Mouse (Mus musculus) heart, embryonic 11.5 days (tissue): ENCODE data around the gene Aifm2. TPM values are rescaled to one million over a fixed set of nuclear protein-coding genes. Genes with fewer than 3 reads are reported as not detected.

ENCODE experiments used
- ATAC-seq: fragments of 200-750 bp; cut with Nextera tagmentation; replicated peaks from 2 replicates; pipeline ENCODE4 v1.8.0; 2017; ENCODE audit warnings: moderate library complexity; ENCODE audit not compliant: insufficient number of reproducible peaks, low FRiP score, low TSS enrichment
- H3K27ac ChIP-seq: fragments of 300-500 bp; sonication (generic); 2 replicates; pipeline ENCODE4 v1.5.1; 2014; ENCODE audit warnings: mild to moderate bottlenecking, low read depth, low read length
- H3K27me3 ChIP-seq: fragments of 300-500 bp; sonication (generic); 2 replicates; pipeline ENCODE4 v1.6.1; 2014; ENCODE audit warnings: mild to moderate bottlenecking, low read length, mixed read lengths; ENCODE audit not compliant: control insufficient read depth, insufficient read depth
- H3K36me3 ChIP-seq: fragments of 300-500 bp; sonication (generic); 2 replicates; pipeline ENCODE4 v1.6.1; 2014; ENCODE audit warnings: mild to moderate bottlenecking, low read length, moderate library complexity, mixed read lengths; ENCODE audit not compliant: control insufficient read depth, insufficient read depth
- H3K4me1 ChIP-seq: fragments of 300-500 bp; sonication (generic); 2 replicates; pipeline ENCODE4 v1.6.1; 2014; ENCODE audit warnings: low read length; ENCODE audit not compliant: control insufficient read depth, insufficient read depth
- H3K4me2 ChIP-seq: fragments of 300-500 bp; sonication (generic); 2 replicates; pipeline ENCODE4 v1.6.1; 2014; ENCODE audit warnings: mild to moderate bottlenecking, moderate library complexity
- H3K4me3 ChIP-seq: fragments of 300-500 bp; sonication (generic); 2 replicates; pipeline ENCODE4 v1.5.1; 2014; ENCODE audit warnings: low read depth, low read length
- H3K9ac ChIP-seq: fragments of 300-500 bp; sonication (generic); 2 replicates; pipeline ENCODE4 v1.6.1; 2014; ENCODE audit warnings: mild to moderate bottlenecking, low read depth, low read length, moderate library complexity
- H3K9me3 ChIP-seq: fragments of 300-500 bp; sonication (generic); replicated peaks from 2 replicates; pipeline ENCODE4 v1.6.1; 2016; ENCODE audit warnings: low read length; ENCODE audit not compliant: control insufficient read depth
- WGBS: fragments of 180-500 bp; shearing (Covaris S2); extraction: QIAGEN DNeasy Blood & Tissue Kit; methylation state at CpG from one replicate; pipeline ENCODE4 v1.1.7; 2014; ENCODE audit not compliant: insufficient replicate concordance; 5-methylcytosine and 5-hydroxymethylcytosine counted together
- polyA plus RNA-seq: library from polyadenylated mRNA; unstranded; fragments of >200 nt; fragmentation: Nextera tagmentation; extraction: Ambion mirVana; gene quantifications from 2 replicates; pipeline ENCODE4 v1.2.1, GENCODE M21; 2014

Gene Aifm2
- polyA plus RNA-seq, 1 experiment from 2014 or later, result 15.6 TPM

DNA sequence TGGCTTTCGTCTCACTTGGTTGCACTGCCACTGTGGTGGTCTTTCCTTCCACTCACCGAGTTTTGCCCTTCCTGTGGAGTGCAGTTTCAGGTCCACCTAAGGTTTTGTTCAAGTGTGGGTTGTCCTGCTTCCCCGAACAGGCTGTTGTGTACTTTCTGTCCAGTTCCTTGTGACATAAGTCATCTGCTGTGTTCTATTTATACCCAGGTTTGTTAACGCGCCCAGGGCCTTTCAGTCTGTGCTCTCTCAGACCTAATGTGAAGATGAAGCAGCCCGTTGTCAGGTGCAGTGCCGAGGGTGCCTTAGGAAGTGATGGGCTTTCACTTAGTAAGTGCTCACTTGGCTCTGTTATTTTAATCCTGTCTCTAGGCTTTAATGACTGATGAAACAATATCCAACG, 25.7 kb upstream of the Aifm2 start:
- Histone ChIP-seq H3K4me3 (no peak overlapping the region), H3K27me3 (no peaks in the 10 kb centered on the region), H3K9ac (no peak overlapping the region), H3K27ac (no peak overlapping the region), H3K4me1 (no peaks in the 10 kb centered on the region), H3K4me2 (no peak overlapping the region), H3K36me3 (peaks cover 33% of the 10 kb centered on the region), H3K9me3 (no peaks in the 10 kb centered on the region)
- ATAC-seq, result no peak
- 77% methylated on average over 8 of the region's 8 CpGs for WGBS

DNA sequence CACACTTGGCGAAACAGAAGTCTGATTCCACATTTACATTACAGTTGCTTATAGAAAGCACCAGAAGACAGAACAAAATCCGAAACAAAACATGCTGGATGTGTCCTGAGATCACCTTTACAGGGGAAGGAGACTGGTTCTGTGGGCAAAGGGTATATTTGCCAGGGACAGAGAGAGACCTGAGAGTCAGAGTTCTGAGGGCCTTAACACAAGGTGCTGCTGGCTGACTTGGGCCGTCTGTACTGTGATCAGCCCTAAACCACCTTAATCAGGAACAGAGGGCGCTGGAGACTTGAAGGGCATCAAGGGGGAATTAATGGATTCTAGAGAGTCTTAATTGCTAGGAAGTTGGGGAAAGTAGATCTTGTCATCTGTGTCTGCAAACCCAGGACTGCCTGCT, 21.5 kb upstream of the Aifm2 start:
- ATAC-seq, result no peak
- no peak overlapping the region for H3K4me2 ChIP-seq
- no peak overlapping the region for H3K27ac ChIP-seq
- H3K9ac ChIP-seq, result no peak overlapping the region
- H3K4me1 ChIP-seq, result peaks cover 10% of the 10 kb centered on the region
- H3K27me3 ChIP-seq, result no peaks in the 10 kb centered on the region
- H3K4me3 ChIP-seq, result no peak overlapping the region
- peaks cover 19% of the 10 kb centered on the region for H3K36me3 ChIP-seq
- 69% methylated on average over 4 of the region's 4 CpGs for WGBS
- no peaks in the 10 kb centered on the region for H3K9me3 ChIP-seq

DNA sequence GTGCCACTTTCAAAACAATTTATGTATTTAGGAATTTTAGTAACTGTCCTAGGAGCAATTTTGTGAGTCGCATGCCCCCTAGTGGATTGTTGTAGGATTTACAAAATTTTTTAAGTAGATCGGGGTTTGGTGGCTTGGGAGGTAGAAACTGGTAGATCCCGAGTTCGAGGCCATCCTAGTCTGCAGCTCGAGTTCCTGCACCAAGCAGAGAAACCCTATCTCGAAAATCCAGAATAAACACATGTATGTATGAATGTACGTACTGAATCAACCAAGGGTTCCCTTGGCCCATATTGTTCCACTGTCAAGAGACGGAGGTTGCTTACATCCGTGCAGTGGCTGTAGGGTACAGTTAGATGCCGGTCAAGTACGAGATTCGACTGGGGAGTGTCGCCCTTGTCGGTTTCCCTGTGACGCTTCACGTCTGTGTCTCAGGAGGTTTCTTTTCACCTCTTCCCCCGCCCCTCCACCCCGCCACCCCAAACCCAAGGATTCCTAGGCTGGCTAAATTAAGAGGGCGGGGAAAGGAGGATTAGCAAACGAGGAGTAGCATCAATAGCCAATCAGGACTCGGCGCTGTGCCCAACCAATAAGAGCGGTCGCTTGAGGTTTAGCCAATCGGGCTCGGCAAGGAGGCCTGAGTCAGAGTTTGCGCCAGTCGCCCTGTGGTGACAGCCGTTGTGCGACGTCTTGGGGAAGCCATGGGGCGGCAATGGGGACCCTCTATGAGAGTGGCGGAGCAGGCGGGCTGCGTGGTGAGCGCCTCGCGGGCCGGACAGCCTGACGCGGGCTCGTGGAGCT, 20.0 kb upstream of the Aifm2 start, which contains the start of gene Tysnd1:
Gene Tysnd1, plus strand, starts transcription at position 645 of the 801 bp plus-strand sequence.
- Histone ChIP-seq H3K9me3 (no peaks in the 10 kb centered on the region), H3K36me3 (peaks cover 16% of the 10 kb centered on the region), H3K27ac (no peak within 1 kb of the TSS), H3K4me1 (peaks cover 10% of the 10 kb centered on the region), H3K27me3 (no peaks in the 10 kb centered on the region), H3K4me2 (peak within 1 kb of the TSS; percentile 100), H3K4me3 (peak within 1 kb of the TSS; percentile 97), H3K9ac (peak within 1 kb of the TSS; percentile 86)
- WGBS, result 1% methylated on average over 42 of the region's 42 CpGs
- ATAC-seq, result peak; percentile 90

DNA sequence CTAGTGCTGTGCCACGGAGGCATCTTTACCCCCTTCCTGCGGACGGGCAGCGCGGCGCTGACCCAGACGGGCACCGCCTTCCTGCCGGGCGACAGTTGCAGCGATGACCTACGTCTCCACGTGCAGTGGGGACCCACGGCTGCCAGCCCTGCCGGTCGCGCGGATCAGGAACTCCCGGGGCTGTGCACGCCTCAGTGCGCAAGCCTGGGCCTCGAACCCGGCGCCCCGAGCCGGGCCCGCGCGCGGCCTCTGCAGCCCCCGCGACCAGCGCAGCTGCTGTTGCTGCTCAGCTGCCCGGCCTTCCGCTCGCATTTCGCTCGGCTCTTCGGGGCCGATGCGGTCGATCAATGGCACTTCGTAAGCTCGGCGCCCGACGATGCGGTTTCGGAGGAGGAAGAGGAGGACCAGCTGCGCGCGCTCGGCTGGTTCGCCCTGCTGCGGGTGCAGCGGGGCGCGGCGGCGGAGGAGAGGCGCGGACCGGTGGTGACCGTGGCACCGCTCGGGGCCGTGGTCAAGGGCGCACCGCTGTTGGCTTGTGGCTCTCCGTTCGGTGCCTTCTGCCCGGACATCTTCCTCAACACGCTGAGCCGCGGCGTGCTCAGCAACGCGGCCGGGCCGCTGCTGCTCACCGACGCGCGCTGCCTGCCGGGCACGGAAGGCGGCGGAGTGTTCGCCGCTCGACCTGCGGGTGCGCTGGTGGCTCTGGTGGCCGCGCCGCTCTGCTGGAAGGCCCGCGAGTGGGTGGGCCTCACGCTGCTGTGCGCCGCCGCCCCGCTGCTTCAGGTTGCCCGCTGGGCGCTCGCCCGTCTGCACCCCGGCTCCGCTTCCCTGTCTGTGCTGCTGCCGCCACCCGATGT, 19.1 kb upstream of the Aifm2 start:
- H3K9ac ChIP-seq, result peak overlapping the region; percentile 86
- ATAC-seq, result peak; percentile 46
- peaks cover 10% of the 10 kb centered on the region for H3K4me1 ChIP-seq
- peak overlapping the region; percentile 100 for H3K4me2 ChIP-seq
- H3K4me3 ChIP-seq, result peak overlapping the region; percentile 97
- H3K27ac ChIP-seq, result no peak overlapping the region
- H3K36me3 ChIP-seq, result peaks cover 16% of the 10 kb centered on the region
- WGBS, result under 1% methylated on average over 95 of the region's 111 CpGs
- H3K27me3 ChIP-seq, result no peaks in the 10 kb centered on the region
- H3K9me3 ChIP-seq, result no peaks in the 10 kb centered on the region

DNA sequence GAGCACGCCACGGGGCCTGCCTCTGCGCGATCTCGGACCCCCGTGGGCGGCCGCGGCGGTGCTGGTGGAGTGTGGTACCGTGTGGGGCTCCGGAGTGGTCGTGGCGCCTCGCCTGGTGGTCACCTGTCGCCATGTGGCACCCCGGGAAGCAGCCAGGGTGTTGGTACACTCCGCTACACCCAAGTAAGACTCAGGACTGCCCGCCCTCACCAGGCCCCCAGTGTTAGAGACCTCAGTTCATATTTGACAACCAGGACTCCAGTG, 18.6 kb upstream of the Aifm2 start:
- Histone ChIP-seq H3K4me1 (peaks cover 10% of the 10 kb centered on the region), H3K4me3 (peak overlapping the region; percentile 97), H3K9me3 (no peaks in the 10 kb centered on the region), H3K27ac (no peak overlapping the region), H3K9ac (peak overlapping the region; percentile 86), H3K4me2 (peak overlapping the region; percentile 100), H3K27me3 (no peaks in the 10 kb centered on the region), H3K36me3 (peaks cover 13% of the 10 kb centered on the region)
- 9% methylated on average over 19 of the region's 19 CpGs for WGBS
- no peak for ATAC-seq

DNA sequence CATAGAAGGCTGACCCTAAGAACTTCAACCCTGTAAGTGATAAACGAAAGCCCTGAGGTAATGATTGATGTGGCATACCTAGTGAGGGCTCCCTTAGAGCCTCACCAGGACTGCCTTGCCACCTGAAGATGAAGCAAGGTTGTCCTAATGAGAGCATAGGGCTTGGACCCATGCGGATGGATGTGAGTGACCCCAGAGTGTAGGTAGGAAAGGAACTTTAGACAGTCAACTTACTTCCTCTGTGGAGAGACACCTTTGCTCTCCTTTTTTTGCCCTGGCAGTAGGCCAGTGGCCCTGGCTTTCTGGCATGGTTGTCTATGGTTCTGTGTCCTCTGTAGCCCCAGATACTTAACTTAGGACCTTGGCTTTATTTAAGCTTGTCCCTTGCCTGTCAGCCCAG, 18.0 kb upstream of the Aifm2 start:
- Histone ChIP-seq H3K27ac (no peak overlapping the region), H3K36me3 (peaks cover 12% of the 10 kb centered on the region), H3K4me1 (peaks cover 10% of the 10 kb centered on the region), H3K27me3 (no peaks in the 10 kb centered on the region), H3K9ac (no peak overlapping the region), H3K4me2 (peak overlapping the region; percentile 100), H3K9me3 (no peaks in the 10 kb centered on the region), H3K4me3 (peak overlapping the region; percentile 97)
- ATAC-seq, result no peak
- WGBS, result 90% methylated on average over 2 of the region's 2 CpGs

DNA sequence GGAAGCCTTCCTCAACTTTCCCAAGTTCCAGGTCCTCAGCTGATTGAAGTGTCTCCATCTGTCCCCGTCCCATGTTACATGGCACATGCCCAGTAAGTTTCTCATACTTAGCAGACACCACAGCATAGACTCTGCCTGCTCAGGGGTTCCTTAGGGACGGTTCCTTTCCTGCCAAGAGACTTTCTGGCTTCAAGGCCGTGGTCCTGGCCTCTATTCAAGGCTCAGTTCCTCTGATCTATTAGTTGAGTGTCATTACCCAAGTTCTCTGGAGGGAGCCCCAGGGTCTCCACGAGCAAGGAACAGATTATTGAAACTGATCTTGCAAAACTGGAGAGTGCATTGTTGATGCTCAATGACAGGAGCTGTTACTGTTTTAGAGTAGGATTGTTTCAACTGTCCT, 10.4 kb upstream of the Aifm2 start:
- Histone ChIP-seq H3K27me3 (no peaks in the 10 kb centered on the region), H3K4me3 (no peak overlapping the region), H3K4me1 (no peaks in the 10 kb centered on the region), H3K9ac (no peak overlapping the region), H3K36me3 (peaks cover 4% of the 10 kb centered on the region; the same call in 1 of the 2 replicates), H3K9me3 (no peaks in the 10 kb centered on the region), H3K4me2 (no peak overlapping the region), H3K27ac (no peak overlapping the region)
- WGBS, result 81% methylated on average over 4 of the region's 4 CpGs
- ATAC-seq, result no peak

DNA sequence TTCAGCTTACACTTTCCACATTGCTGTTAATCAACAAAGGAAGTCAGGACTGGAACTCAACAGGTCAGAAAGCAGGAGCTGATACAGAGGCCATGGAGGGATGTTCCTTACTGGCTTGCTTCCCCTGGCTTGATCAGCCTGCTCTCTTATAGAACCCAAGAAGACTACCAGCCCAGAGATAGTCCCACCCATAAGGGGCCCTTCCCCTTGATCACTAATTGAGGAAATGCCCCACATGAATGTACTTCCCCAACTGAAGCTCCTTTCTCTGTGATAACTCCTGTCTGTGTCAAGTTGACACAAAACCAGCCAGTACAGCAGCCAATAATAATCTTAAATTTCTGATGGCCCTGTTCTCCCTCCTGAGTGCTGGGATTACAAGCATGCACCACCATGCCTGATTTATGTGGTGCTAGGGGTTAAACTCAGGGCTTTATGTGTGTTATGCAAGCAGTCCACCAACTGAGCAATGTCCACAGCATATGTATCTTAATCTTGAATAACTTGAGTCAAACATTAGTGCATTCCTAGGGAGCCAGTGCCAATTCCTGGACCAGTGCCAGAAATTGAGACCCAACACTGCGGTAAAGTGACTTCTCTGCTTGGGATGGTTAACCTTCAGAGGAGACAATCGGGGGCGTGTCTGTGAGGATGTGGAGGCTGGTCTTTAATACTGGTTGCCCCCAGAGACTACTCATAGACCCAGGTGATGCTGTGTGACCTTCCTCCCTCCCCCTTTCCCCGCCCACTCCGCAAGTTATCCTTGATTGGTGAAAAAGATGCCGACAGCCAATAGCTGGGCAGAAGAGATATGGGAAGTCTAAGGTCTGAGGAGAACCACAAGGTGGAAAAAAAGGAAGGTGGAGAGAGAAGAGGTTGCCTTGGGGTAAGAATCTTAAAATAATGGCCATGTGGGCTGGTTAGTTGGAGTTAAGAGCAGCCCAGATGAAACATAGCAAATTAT, 8.4 kb upstream of the Aifm2 start:
- no peak for ATAC-seq
- Histone ChIP-seq H3K9ac (no peak overlapping the region), H3K27me3 (no peaks in the 10 kb centered on the region), H3K4me1 (no peaks in the 10 kb centered on the region), H3K27ac (no peak overlapping the region), H3K9me3 (no peaks in the 10 kb centered on the region), H3K4me2 (no peak overlapping the region), H3K36me3 (peaks cover 3% of the 10 kb centered on the region; the same call in 1 of the 2 replicates), H3K4me3 (no peak overlapping the region)
- WGBS, result 70% methylated on average over 6 of the region's 6 CpGs
